Mouse (Mus musculus): ENCODE measurements around the gene Akr1b8.
"Not testable (repeated sequence)": the region's sequence is repeated elsewhere in the genome, so short reads cannot be mapped to it uniquely, and the experiment has no call there.

Gene Akr1b8

GRCm38 (mm10) chr6:34406746-34407145, 52.8 kb downstream of the Akr1b8 start:
- no peak for DNase-seq

DNA sequence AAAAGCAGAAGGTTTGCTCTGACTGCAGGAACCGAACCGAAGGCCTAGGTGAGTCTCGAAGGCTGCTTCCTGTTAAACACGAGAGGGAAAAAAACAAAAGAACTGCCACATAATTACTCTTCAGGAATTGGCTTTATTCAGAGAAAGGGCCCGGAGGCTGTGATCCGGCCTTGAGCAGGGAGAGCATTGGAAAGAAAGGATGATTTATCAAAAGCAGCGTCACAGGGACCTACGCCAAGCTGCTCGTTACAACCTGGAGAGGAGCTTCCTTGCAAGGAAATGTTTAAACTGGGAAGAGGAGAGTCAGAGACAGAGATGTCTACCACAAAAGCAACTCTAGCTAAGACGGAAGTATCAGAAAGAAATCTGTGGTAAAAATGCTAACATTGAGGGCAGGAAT, 53.5 kb downstream of the Akr1b8 start:
- DNase-seq, result no peak

GRCm38 (mm10) chr6:34412023-34412422, 58.1 kb downstream of the Akr1b8 start, which contains the start of gene Akr1b7:
TSS of gene Akr1b7 (plus strand) at chr6:34412334.
- DNase-seq, result peak; percentile 11

GRCm38 (mm10) chr6:34412688-34413087, 58.8 kb downstream of the Akr1b8 start:
- DNase-seq, result no peak

DNA sequence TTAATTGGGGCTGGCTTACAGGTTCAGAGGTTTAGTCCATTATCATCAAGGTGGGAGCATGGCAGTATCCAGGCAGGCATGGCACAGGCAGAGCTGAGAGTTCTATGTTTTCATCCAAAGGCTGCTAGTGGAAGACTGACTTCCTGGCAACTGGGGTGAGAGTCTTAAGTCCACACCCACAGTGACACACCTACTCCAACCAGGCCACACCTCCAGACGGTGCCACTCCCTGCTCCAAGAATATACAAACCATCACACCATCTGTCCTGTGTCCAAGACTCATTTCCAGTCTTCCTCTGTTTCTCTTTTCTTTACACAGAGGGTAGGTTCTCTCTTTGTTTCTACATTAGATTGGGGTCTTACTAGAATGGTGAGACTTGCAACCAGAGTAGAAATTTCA, 59.5 kb downstream of the Akr1b8 start:
- not testable (repeated sequence) for DNase-seq

- no peak for DNase-seq
Observed at GRCm38 (mm10) chr6:34416521-34416920, 62.6 kb downstream of the Akr1b8 start.

Data from kidney, adult 18-20 months (tissue).